Mouse (Mus musculus): ENCODE results near the gene Fbp1.
"Not testable (repeated sequence)": the region's sequence is repeated elsewhere in the genome, so short reads cannot be mapped to it uniquely, and the experiment has no call there.

Gene Fbp1

GRCm38 (mm10) chr13:62887712-62888441 lies at the start of gene Fbp1:
Gene Fbp1, minus strand, starts transcription at chr13:62888282.
- DNase-seq (ENCODE audit: low spot score in 2 of 2) = no peak

- DNase-seq (ENCODE audit: low spot score in 2 of 2) = no peak
Measured at GRCm38 (mm10) chr13:62932452-62932851, 44.4 kb upstream of the Fbp1 start.

- DNase-seq (ENCODE audit: low spot score in 2 of 2) = no peak
Measured at GRCm38 (mm10) chr13:62929766-62930389, 41.8 kb upstream of the Fbp1 start.

- not testable (repeated sequence) for DNase-seq (ENCODE audit: low spot score in 2 of 2)
Measured at GRCm38 (mm10) chr13:62929144-62929543, 41.1 kb upstream of the Fbp1 start.

- DNase-seq (ENCODE audit: low spot score in 2 of 2) = no peak
Measured at GRCm38 (mm10) chr13:62927470-62927869, 39.4 kb upstream of the Fbp1 start.

GRCm38 (mm10) chr13:62926479-62926878 lies 38.4 kb upstream of the Fbp1 start:
- DNase-seq (ENCODE audit: low spot score in 2 of 2) = peak in 1 of 2 experiments; percentile 43

GRCm38 (mm10) chr13:62923182-62923581 lies 35.1 kb upstream of the Fbp1 start:
- DNase-seq (ENCODE audit: low spot score in 2 of 2) = no peak

GRCm38 (mm10) chr13:62922645-62923044 lies 34.6 kb upstream of the Fbp1 start:
- no peak for DNase-seq (ENCODE audit: low spot score in 2 of 2)

- peak; percentile 46 to 76 for DNase-seq (ENCODE audit: low spot score in 2 of 2)
Measured at GRCm38 (mm10) chr13:62919647-62920341, 31.7 kb upstream of the Fbp1 start.

GRCm38 (mm10) chr13:62917416-62918110 lies 29.5 kb upstream of the Fbp1 start:
- DNase-seq (ENCODE audit: low spot score in 2 of 2) = no peak

- DNase-seq (ENCODE audit: low spot score in 2 of 2) = no peak
Measured at GRCm38 (mm10) chr13:62916675-62917074, 28.6 kb upstream of the Fbp1 start.

- no peak for DNase-seq (ENCODE audit: low spot score in 2 of 2)
Measured at GRCm38 (mm10) chr13:62911575-62911974, 23.5 kb upstream of the Fbp1 start.

- no peak for DNase-seq (ENCODE audit: low spot score in 2 of 2)
Measured at GRCm38 (mm10) chr13:62910206-62910605, 22.1 kb upstream of the Fbp1 start.

- peak in 1 of 2 experiments; percentile 45 for DNase-seq (ENCODE audit: low spot score in 2 of 2)
Measured at GRCm38 (mm10) chr13:62909776-62910175, 21.7 kb upstream of the Fbp1 start.

GRCm38 (mm10) chr13:62908163-62908559 lies 20.1 kb upstream of the Fbp1 start:
- no peak for DNase-seq (ENCODE audit: low spot score in 2 of 2)

- DNase-seq (ENCODE audit: low spot score in 2 of 2) = no peak
Measured at GRCm38 (mm10) chr13:62907527-62908162, 19.6 kb upstream of the Fbp1 start.

- DNase-seq (ENCODE audit: low spot score in 2 of 2) = no peak
Measured at GRCm38 (mm10) chr13:62901139-62901538, 13.1 kb upstream of the Fbp1 start.

- no peak for DNase-seq (ENCODE audit: low spot score in 2 of 2)
Measured at GRCm38 (mm10) chr13:62897927-62898646, 10.0 kb upstream of the Fbp1 start.

GRCm38 (mm10) chr13:62893044-62893842 lies 5.2 kb upstream of the Fbp1 start:
- DNase-seq (ENCODE audit: low spot score in 2 of 2) = no peak

GRCm38 (mm10) chr13:62889311-62889710 lies 1.2 kb upstream of the Fbp1 start:
- no peak for DNase-seq (ENCODE audit: low spot score in 2 of 2)
